Mouse (Mus musculus) testis, adult 2 months (tissue): ENCODE data around the gene Tceal5.

Source experiments
- CTCF ChIP-seq: fragments of 200-500 bp; IDR thresholded peaks from 2 replicates; pipeline ENCODE4 v1.5.1; 2012; ENCODE audit warnings: low read depth, mild to moderate bottlenecking, inconsistent platforms, low read length, moderate library complexity; ENCODE audit not compliant: control insufficient read depth, insufficient read depth, insufficient replicate concordance
- POLR2A ChIP-seq: fragments of 200-500 bp; IDR thresholded peaks from 2 replicates; pipeline ENCODE4 v1.6.1; 2012; ENCODE audit warnings: low read depth, mild to moderate bottlenecking, inconsistent platforms, low read length, moderate library complexity; ENCODE audit not compliant: control insufficient read depth

- TF ChIP-seq CTCF (no peak), POLR2A (no peak)
Observed at GRCm38 (mm10) chrX:136203257-136203656, 419 bp downstream of the Tceal5 start.
